Mouse (Mus musculus): ENCODE results near the gene Dram1.

DNA sequence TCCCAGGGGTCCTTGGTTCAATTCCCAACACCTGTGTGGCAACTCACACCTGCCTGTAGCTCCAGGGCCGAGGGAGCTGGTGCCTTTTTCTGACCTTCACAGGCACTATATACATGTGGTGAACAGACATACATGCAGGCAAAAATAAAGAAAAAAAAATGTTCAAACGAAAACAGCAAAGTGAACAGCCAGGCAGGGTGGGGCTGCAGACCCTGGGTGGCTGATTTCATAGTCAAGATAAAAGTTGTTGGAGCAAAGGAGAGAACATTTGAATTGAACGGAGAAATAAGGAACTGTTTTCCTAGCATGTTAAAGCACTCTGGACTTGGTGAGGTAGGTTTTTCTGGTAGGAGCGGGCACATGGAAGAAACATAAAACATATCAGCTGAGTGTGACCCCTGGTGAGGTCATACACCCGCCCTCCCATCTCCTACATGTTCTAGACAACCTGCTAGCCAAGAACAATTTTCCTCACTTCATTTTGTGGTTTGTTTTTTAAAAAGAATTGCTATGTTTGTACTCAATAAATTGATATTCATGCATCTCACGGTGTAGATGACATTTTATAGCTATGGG, 19.9 kb upstream of the Dram1 start:
- no peak for TF ChIP-seq SMC3 (IDR thresholded peaks at IDR 0.05; ENCODE audit: low read depth, low read length)
- no peak for TF ChIP-seq RAD21 (IDR thresholded peaks at IDR 0.05; ENCODE audit: low read depth, low read length)
- no peak for TF ChIP-seq MAFK (IDR thresholded peaks at IDR 0.05; ENCODE audit: insufficient replicate concordance, low read length)
- no peak for TF ChIP-seq POLR2A (IDR thresholded peaks at IDR 0.05; ENCODE audit: low read depth, low read length)
- TF ChIP-seq MAZ (IDR thresholded peaks at IDR 0.05; ENCODE audit: low read depth, low read length) = no peak
- TF ChIP-seq MAX (IDR thresholded peaks at IDR 0.05; ENCODE audit: low read length) = no peak
- no peak for TF ChIP-seq ZC3H11A (IDR thresholded peaks at IDR 0.05; ENCODE audit: low read depth, low read length)
- no peak for TF ChIP-seq KAT2A (IDR thresholded peaks at IDR 0.05; ENCODE audit: insufficient replicate concordance, low read length)
- TF ChIP-seq TCF12 (IDR thresholded peaks at IDR 0.05; ENCODE audit: low read depth, low read length) = no peak
- TF ChIP-seq CTCF (conservative IDR thresholded peaks at IDR 0.05 in 1 of 2, IDR thresholded peaks at IDR 0.05 in 1 of 2; ENCODE audit: low read depth in 2 of 2, low read length in 2 of 2) = no peak
- no peak for TF ChIP-seq UBTF (IDR thresholded peaks at IDR 0.05; ENCODE audit: low read depth, low read length)
- TF ChIP-seq EP300 (IDR thresholded peaks at IDR 0.05; ENCODE audit: low read length) = no peak
- TF ChIP-seq USF2 (conservative IDR thresholded peaks at IDR 0.05; ENCODE audit: low read depth, low read length) = no peak

All from CH12.LX (cell line).